Mouse (Mus musculus) liver, adult 2 months (tissue): Measurements from ENCODE around the gene Nrxn2.

Source experiments
- CTCF ChIP-seq: fragments of 200-500 bp; IDR thresholded peaks from 2 replicates; pipeline ENCODE4 v1.5.1; 2011; ENCODE audit warnings: low read depth, low read length, control low read depth
- POLR2A ChIP-seq: fragments of 200-500 bp; IDR thresholded peaks from 2 replicates; pipeline ENCODE4 v1.6.1; 2011; ENCODE audit warnings: low read length, control low read depth; ENCODE audit not compliant: insufficient read depth; ENCODE audit errors: extremely low read depth

DNA sequence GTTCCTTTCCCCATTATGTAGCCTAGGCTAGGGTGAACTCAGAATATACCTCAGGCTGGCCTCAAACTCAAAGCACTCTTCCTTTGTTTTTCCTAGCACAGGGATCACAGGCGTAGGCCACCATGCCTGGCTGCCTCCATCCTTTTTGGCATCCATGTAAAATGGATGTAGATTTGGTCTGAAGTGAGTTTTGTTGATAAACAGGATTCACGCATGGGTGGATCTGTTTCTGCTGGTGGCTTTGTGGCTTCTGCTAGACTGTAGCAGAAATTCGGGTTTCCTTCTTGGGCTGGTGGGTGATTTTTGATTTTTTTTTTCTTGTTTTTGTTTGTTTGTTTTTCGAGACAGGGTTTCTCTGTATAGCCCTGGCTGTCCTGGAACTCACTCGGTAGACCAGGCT lies 8.6 kb upstream of the Nrxn2 start:
- TF ChIP-seq CTCF: no peak
- TF ChIP-seq POLR2A: no peak
